Mouse (Mus musculus) neutrophil, adult 59 days (primary cell): ENCODE results near the gene Vmn2r17. TPM values are rescaled to one million over a fixed set of nuclear protein-coding genes. Genes with fewer than 3 reads are reported as not detected.

ENCODE experiments used
- total RNA-seq, 2 experiments: library from RNA; stranded (reverse); gene quantifications; 1 replicate in 1 of 2; 2 replicates in 1 of 2; pipeline ENCODE4 v1.2.4; 2023

Vmn2r17 gene
- not detected for total RNA-seq

DNA sequence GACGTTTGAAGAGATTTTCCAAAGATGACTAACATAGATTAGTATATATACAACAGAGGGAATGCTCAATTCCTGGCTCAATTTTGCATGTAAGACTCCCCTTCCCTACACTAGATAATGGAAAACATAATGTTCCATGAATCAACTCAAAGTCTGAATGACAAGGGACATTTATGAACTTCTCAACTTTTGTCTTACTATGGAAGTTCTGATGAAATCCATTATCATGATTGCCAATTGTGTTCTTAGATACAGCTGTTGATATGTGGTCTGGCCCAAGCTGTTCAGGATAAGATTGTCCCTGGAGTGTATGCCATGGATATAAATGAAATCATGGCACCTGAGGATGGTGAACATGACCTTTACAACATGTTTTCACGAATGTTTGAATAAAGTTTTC, at the start of gene Vmn2r17:
Vmn2r17 (plus strand) TSS at position 301 of the 400 bp plus-strand sequence.

Other genes starting within 250 kb of the Vmn2r17 start
- gene Vmn2r13, start 227.5 kb upstream of the Vmn2r17 start, total RNA-seq = not detected
- not detected for gene Vmn2r14, start 195.0 kb upstream of the Vmn2r17 start, total RNA-seq
- not detected for gene Vmn2r15, start 122.0 kb upstream of the Vmn2r17 start, total RNA-seq
- not detected for gene Vmn2r16, start 89.5 kb upstream of the Vmn2r17 start, total RNA-seq
- gene Crlf2, start 139.3 kb downstream of the Vmn2r17 start, total RNA-seq = 100 to 1,000 TPM in 1 of 2 experiments, 10 to 100 TPM in 1; 98.8 to 107 TPM